Mouse (Mus musculus) kidney, postnatal 14 days (tissue): ENCODE results near the gene Slmap.
A peak's percentile ranks its signal among the peaks of the same experiment; 100 is the strongest.
"Not testable (repeated sequence)": the region's sequence is repeated elsewhere in the genome, so short reads cannot be mapped to it uniquely, and the experiment has no call there.

Experiments used
- DNase-seq: peaks from one replicate; pipeline ENCODE4 v3.0.0; 2022; ENCODE audit warnings: mixed read lengths

Gene Slmap

GRCm38 (mm10) chr14:26534757-26535479 is at the start of gene Slmap:
Slmap (minus strand) TSS chr14:26534931.
- peak; percentile 99 for DNase-seq

- no peak for DNase-seq
These were observed 48.9 kb upstream of the Slmap start for GRCm38 (mm10) chr14:26583645-26584044.

GRCm38 (mm10) chr14:26579346-26580343 is 44.9 kb upstream of the Slmap start:
- DNase-seq = peak; percentile 93

- DNase-seq = peak; percentile 7
These were observed 44.1 kb upstream of the Slmap start for GRCm38 (mm10) chr14:26578791-26579191.

- no peak for DNase-seq
These were observed 41.6 kb upstream of the Slmap start for GRCm38 (mm10) chr14:26576255-26576780.

- not testable (repeated sequence) for DNase-seq
These were observed 38.8 kb upstream of the Slmap start, which contains the start of gene Dennd6a for GRCm38 (mm10) chr14:26573556-26573955. Dennd6a (plus strand) TSS chr14:26573856.

DNA sequence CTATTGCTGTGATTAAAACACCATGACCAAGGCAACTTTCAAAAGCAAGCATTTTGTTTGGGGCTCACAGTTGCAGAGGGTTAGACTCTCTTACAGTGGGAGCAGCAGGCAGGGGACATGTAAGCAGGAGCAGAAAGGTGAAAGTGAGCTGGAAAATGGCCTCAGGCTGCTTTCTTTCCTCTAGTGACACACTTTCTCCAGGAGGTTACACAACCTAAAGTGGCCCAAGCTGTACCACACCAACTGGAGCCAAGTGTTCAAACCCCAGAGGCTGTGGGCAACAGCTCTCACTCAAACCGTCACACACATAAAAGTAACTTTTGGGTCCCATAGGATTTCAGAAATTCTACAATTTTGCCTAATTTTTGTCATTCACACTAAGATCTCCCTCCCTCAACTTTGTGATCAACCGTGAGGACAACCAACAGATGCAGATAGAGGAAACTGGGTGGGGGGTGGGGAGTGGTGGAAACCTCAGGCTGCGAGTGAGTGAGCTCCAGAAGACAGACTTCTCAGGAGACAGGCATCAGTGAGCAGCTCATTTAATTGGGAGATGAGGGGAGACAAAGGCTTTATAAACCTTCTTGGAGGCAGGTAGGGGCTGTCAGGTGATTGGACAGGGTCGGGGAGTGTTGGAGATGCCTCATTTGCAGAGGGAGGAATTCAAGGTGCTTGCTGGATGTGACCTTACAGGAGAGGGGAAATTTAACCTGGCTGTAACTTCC is 37.4 kb upstream of the Slmap start:
- DNase-seq = no peak

- no peak for DNase-seq
These were observed 35.1 kb upstream of the Slmap start for GRCm38 (mm10) chr14:26569880-26570279.

GRCm38 (mm10) chr14:26562247-26562646 is 27.5 kb upstream of the Slmap start:
- no peak for DNase-seq

DNA sequence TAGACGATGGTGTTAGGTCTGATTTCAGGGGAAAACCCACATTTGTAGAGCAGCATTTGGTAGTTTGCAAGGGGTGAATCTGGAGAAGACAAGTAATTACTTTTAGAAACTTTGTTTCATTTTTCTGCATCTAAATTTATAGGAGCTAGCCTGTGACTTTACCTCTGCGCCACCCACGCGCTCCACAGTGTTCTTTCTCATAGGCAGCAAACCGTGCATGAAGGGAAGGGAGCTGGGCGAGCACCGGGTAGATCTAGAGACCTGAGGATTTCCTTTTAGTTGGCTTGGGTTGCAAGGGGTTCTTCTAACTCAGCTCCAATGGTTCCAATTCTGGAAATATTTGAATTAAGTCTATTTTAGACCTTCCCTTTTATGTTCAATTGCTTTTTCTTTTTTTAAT is 23.8 kb upstream of the Slmap start:
- DNase-seq = no peak

DNA sequence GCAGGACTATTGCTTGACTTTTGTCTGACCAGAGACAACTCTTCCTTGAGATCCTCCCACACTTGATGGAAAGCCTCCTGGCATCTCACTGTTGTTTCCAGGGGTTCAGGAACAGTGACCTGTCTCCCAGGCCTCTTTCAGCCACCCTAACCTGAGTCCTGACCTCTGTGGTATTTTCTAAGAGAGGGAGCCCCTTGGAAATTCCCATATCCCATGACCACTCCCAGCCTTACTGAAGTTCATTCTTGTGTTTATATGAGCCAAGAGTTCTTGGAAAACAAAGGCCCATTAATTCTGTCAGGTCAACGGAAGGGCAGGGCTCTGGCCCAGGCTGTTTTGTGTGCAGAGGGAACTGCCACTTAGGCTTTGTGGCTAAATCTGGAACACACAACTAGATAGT is 22.9 kb upstream of the Slmap start:
- DNase-seq = peak; percentile 59

DNA sequence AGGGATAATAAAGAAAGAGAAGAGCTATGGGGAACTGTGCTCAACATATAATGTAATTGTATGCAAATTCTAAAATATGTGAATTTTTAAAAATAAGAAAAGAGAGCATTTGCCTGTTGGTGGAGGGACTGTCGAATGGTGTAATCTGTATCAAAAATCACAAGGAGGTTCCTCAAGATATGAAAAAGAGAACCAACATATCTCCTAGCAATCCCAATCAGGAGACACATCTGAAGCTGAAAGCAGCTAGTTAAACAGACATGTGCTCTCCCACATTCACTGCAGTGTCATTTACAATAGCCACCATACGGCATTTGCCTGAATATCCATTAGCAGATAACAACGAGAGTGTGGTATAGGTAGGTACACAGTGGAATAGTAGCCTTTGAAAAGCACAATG is 18.1 kb upstream of the Slmap start:
- DNase-seq = no peak

DNA sequence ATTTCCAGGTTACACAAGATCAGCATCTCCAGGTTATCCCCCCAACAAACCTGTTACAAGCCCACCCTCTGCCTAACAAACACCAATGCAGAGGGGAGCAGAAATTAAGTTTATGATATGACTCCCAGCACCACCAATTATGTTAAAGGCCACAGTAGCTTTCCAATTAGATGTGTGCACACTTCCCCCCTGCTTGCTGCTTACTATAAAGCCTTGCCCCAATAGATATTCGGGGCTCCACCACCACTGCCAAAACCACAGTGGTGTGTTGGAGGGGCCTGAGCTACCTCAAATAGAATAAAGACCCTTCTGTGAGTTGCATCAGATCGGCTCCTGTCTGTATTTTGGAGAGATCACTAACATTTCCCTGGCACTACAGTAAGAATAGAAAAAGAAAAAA is 17.7 kb upstream of the Slmap start:
- DNase-seq = no peak

- no peak for DNase-seq
These were observed 16.0 kb upstream of the Slmap start for GRCm38 (mm10) chr14:26550712-26551111.

DNA sequence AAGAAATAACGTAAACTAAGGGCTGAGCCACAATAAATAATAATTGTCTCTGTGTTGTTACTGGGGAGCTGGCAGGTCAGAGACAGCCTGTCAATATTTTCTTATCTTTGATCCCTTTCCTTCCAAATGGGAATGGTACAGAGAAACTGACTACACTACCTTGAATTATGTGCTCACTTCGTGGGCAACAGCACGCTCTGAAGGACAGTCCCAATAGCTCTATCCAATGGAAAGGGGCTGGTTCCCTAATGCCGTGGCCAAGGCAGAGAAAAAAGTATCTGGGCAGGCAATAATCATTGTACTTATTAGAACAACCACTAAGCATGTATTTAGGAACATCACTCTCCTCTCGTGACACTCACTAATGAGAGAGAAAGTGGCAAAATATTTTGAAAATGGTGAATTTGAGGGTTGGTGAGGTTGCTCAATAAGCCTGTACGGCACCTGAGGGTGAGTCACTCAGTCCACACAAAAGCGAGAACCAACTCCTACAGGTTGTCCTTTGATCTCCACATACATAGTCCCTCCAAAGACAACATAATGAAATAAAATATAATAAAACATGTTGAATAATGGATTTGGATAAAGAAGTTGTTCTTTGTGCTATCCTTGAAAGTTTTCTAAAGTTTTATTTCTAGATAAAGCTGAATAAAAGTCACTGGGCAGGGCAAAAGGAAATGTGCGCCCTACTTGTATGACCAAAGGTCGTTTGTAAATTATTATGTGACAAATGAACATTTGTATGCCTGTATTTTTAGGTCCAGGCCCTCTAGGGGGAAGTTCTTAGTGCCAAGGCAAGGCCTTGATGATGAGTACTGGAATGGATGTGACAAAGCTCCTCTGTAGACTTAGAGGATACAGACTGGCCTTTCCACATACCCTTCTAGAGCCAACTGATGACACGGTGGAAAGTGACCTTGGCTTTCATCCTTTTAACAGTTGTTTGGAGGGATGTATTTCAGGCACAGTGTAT is 13.1 kb upstream of the Slmap start:
- no peak for DNase-seq

DNA sequence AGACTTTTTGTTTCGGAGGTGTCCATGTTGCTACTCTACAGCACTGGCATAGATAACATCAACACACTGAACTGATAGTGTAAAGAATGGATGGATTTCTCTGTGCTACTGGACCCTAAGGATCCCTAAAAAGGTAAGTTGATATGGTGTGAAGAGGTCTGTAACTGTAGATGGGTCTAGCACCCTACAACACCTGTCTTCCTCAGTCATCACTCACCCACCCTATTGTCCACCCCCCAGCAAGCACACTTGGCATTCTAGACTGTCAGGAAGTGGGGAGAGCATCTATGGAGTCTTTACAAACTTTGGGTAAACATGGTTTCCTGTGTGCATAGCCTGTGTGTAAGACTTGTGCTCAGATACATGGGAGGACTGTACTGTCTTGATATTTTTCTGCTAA is 7.4 kb upstream of the Slmap start:
- no peak for DNase-seq

DNA sequence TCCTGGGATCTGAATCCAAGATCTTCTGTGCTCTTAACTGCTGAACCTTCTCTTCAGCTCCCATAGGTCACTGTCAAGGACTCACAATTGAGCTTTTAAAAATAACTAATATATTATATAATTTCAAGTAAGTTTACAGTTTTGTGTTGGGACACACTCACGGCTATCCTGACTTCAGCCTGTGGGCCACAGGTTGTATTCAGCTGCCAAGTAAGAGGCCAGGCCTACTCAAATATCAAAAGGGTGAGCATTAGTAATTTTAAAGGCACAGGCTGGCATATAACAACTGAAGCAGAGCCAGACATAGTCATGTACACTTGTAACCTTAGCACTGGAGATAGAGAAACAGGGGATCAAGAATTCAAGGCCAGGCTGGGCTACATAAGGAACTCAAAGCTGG is 5.8 kb upstream of the Slmap start:
- DNase-seq = no peak

DNA sequence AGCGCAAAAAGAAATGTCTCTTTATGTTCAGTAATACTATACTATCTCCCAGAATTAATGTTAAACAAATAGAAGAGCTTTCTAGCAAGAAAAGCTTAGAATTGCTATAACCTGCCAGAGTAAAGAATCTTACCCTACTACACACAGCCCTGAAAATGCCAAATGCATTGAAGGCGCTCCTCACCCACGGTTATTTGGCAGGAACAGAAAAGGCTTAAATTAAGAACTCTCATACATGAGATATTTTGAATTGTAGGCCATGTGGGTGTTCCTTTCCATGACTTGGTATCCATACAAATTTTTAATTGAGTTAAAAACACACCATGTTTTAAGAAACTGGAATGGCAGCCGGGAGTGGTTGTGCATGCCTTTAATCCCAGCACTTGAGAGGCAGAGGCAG is 4.5 kb upstream of the Slmap start:
- no peak for DNase-seq

DNA sequence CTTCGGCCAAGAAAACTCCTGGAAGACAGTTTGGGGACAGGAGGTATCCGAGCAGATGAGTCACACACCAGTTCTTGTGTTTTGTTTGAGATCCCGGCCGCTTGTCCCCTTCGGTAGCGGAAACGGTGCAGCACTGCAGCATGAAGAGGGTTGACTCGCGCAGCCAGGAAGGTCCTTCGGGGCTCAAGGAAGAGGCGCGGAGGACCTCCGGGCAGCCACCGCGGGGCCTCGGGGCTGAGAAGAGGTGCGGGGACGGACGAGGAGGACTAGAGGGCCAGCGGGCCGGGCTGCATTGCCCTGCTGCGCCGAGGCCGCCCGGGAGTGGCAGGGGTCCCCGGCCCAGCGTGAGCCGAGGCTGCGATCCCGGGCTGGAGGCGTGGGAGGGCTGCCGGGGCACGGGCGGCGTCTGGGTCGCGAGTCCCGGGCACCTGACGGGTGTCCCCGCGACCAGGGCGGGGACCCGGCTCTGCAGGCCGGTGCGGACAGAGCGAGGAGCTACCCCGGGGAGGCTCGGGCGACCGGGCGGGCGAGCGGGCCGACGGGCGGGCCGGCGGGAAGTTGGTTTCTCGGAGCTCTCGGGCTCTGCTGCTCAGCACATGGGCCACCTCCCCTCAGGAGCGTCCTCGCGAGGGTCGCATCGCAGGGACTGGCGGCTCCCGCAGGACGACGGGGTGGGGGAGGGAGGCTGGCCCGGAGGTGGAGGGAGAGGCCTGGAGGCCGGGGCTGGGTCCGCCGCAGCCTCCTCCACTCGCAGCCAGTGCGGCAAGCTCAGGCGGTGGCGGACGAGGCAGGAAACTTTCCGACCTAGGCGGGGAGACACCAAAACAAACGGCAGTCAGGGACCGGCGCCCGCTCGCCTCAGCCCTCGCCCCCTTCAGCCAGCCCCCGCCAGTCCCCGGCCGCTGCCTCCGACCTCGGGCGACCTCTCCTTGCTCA is 642 bp downstream of the Slmap start:
- peak; percentile 58 for DNase-seq

- DNase-seq = no peak
These were observed 1.5 kb downstream of the Slmap start for GRCm38 (mm10) chr14:26533267-26533666.
